Mouse (Mus musculus) gastrocnemius, postnatal 14 days (tissue): ENCODE results near the gene Kcnab2. TPM values are rescaled to one million over a fixed set of nuclear protein-coding genes. Genes with fewer than 3 reads are reported as not detected.
A peak's percentile ranks its signal among the peaks of the same experiment; 100 is the strongest.

ENCODE experiments used
- DNase-seq: peaks from one replicate; pipeline ENCODE4 v3.0.0; 2021; ENCODE audit warnings: mixed read lengths
- intact Hi-C: fragments of 180-260 bp; cut with DNase I; formaldehyde crosslinking; loops from one replicate; pipeline ENCODE4 v1.15.1; 2025; ENCODE audit warnings: low total_unique reads
- total RNA-seq, 2 experiments: library from RNA; stranded (reverse); gene quantifications; 2 replicates each; pipeline ENCODE4 v1.2.3; 2021

The Kcnab2 gene
- total RNA-seq, 2 experiments from 2014 or later: 2.2 to 3.2 TPM

DNA sequence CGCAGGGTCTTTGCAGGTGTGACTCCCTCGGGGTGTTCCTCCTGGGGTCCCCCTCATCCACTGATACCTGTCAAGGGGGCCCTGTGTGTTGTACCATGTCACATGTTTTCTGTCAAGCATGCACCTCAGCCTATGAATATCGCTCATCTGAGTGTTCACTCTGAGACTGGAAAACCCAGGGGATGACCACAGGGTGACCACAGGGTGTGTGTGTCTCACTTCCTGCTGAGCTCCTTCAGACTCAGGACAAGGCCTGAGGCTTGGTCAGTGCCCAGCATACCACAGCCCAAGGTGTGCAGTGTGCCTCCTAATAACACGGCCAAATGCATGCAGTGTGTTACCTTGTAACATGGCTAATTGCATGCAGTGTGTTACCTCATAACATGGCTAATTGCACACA lies 20.0 kb downstream of the Kcnab2 start:
- intact Hi-C loops: no loop called here
- DNase-seq: no peak

DNA sequence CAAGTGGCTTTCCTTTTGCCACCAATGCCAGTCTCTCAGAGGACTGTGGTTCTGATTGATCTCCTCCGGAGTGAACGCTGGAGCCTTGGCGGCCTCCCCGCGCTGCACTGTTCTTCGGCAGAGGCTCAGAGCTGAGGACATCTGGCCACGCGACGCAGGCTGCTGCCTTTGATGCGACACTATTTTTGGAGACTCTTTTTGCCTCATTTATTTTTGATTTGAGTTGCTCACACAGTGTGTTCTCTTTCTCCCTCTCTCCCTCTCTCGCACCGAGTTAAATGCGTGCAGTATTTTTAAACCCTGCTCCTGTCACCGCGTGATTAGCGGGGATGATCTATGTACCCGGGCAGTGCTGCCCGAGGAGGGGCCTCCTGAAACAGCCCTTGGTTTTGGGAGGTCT lies 21.1 kb downstream of the Kcnab2 start:
- intact Hi-C loops: no loop called here

DNA sequence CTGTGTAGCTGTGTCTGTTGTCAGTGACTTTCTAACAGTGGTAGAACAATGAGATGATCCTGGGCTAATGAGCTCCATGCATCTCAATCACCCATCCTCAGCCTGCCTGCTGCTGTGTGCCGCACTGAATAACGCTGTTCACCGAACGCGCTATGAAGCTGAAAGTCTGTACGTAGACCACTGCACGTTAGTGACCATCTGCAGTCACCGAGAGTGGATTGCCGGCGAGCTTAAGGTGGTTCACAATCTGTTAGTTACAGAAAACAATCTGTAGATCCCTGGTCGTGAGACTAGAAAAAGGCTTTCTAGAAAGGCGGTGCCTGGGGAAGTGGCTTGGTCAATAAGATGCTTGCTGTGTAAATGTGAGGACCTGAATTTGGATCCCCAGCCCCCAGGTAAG lies 23.5 kb downstream of the Kcnab2 start:
- no peak for DNase-seq
- intact Hi-C loops: no loop called here

More for the DNA sequence above, 21.1 kb downstream of the Kcnab2 start:
- DNase-seq: no peak

DNA sequence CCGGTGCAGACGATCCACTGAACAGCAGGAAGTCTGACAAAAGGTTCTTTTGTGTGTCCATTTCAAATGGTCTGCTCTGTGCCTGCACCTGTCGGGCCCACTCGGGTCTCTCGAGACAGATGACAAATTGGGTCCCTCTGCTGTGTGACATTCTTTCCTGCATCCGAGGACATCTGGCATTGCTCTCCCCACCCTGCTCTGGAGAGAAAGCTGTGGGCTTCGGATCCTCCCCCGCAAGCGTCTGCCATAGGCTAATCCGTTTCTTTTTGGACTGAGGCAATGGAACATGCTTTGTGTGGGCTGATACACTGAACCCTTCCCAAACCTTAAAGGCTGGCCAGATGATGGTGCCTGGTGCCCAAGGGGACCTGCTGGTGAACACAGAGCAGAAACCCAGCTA lies 24.6 kb downstream of the Kcnab2 start:
- intact Hi-C loops: no loop called here
- DNase-seq: no peak

DNA sequence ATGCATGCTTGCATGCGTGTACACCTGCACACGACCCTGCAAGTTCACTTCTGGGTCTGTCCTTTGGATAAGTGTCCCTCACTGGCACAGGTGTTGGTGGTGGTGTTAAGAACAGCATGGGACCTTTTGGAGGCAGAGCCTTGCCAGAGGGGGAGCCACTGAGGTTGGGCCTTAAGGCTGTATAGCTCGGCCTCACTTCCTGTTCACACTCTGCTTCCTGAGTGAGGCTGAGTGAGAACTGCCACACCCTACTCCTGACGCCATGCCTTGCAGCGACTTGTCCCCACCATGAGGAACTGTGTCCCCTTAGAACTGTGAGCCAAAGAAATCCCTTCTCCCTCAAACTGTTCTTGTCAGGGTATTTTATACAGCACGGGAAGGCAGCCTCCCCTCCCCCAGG lies 26.3 kb downstream of the Kcnab2 start:
- intact Hi-C loops: no loop called here
- DNase-seq: no peak

DNA sequence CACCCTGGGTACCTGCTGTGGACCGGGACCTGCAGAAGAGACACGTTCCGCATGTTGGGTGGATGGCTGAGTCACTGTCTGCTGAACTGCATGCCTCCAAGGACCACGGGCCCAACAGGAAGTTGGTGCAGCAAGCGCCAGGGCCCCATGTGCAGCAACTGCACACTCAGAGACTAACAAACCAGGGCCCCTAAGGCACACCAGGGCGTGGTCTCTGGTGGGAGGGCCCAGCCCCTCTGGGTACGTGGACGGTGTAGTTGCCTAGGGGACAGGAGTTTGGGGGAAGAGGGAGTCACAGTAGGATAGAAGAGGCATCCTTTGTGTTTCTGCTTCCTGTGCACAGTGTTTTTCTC lies 29.0 kb downstream of the Kcnab2 start:
- DNase-seq: no peak

DNA sequence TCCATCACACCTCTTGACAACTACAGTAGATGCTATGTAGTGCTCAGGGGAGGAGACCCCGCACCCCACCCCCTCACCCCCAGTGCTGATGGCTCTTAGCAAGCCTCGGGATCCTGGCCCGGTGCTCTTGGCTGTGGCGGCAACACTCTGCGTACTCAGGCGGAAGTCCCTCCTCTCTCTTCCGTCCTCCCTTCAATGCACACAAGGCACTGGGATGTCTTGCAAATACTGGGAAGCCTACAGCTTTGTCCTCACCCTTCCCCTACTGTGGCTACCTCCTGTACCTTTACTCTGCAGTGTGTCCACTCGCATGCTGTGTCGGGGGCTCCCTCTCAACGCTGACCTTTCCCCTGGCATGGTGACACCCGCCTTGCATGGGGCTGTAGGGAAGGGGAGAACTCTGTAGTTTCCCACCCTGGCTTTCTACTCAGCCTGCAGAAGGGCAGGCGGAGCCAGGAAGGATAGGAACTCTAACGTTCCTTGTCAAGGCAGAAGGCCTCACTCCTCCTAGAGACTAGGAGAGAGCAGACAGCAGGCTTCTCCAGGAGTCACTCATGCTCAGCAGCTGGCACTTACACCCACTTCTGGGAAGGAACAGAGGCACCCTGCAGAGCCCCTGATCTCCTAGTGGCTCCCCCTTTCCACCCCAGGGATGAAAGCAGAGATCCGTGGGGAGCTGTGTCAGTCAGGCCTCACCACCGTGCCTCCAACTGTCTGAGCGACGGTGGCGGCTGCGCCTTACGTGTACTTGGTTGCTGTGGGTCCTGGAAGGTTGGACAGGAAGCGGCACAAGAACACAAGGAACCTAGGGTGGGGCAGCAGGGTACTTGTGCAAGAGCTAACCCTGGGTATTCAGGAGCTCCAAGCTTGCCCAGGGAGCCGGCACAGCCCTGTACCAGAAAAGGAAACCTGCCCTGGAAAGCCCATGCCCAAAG lies 29.7 kb downstream of the Kcnab2 start:
- DNase-seq: no peak
- intact Hi-C loops: no loop called here

More for the DNA sequence above, 29.0 kb downstream of the Kcnab2 start:
- intact Hi-C loops: no loop called here

DNA sequence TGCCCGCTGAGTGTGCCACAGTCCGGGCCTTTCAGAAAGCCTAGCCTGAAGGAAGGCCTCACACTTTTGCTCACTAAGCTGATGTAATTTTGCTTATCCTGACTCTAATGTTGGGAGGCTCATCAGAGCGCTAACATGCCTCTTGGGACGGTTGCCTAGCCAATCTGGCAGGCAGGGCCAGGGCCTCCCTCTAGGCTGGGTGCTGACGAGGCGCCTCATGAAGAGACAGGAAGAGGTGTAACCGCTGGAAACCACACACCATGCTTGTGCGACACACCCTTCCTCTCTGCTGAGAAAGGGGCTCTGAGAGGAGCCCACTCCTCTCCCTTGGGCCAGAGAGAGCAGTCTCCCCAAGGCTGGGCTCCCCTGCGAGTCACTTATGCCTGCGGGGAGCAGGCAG lies 31.5 kb downstream of the Kcnab2 start:
- peak; percentile 53 for DNase-seq
- intact Hi-C loops: no loop called here

DNA sequence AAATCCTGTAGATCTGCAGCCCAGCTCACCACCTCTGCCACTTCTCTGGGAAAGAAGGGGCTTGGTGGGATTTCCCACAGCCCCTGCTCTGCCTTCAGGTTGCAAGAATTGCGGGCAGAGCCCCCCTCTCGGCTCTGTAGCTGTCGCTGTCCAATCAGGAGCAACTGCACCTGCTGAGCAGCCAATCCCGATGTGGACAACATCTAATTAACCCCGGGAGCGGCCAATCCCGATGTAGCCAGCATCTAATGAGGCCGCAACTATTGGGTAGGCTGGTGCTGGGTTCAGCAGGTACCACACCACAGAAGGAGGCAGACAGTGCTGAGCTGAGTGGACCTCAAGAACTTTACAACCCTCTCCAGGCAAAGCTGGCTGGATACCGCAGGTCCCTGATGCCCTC lies 36.1 kb downstream of the Kcnab2 start:
- no peak for DNase-seq
- intact Hi-C loops: no loop called here

DNA sequence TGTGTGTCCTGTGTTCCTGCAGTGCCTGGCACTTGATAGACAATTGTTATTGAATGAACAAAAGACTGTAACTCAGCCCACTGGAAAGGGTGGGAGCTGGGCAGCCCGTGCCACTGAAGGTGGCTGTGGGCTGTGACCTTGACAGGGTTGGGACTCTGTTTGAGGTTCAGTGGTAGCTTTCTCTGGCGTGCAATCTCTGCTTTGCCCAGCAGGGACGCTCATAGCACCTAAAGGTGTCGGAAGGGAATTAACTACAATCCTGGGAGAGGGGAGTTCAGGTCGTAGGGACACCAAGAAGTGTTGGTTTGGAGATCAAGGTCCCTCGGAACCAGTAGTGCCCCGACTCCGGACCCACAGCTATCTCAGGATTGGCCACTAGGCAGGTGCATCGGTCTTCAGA lies 36.8 kb downstream of the Kcnab2 start:
- DNase-seq: no peak
- intact Hi-C loops: no loop called here

DNA sequence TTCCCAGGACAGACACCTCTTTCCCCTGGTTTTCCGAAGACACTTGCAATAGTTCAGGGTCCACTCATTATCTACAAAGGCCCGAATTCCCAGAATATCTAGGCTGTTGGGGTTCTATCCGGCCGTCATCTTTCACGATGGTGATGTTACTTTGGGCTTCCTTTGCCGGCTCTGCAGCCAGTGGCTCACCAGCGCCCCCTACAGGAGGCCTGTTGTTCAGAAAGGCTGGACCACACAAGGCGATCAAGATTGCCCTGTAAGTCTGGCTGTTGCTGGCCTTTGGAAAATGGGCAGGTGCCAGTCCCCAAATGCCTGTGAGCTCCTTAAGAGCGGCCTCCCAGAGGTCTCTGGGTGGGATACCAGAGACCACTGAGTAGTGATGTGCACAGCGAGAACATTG lies 42.4 kb downstream of the Kcnab2 start:
- intact Hi-C loops: loop anchor here (5.0 to 10.0 kb wide), 3 partner anchors 57 to 270 kb away; no protein-coding TSS in a partner anchor
- peak; percentile 80 for DNase-seq

DNA sequence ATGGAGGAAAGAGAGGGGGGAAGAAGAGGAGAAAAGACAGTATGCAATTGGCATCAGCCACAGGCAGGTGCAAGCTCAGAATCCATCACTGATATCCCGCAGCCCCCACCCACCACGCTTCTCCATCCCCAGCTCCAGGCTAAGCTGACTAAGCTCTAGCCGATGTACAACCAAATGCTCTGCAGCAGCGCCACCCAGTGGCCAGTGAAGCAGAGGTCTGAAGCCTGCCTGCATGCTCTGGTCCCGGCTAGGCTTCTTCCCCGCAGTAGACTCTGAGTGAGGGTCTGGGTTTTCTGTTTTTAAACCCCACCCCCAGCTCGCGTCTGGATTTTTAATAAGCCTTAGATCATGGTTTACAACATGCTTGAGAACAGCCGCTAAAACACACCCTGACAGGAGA lies 42.8 kb downstream of the Kcnab2 start:
- peak; percentile 92 for DNase-seq
- intact Hi-C loops: loop anchor here (5.0 to 10.0 kb wide), 3 partner anchors 57 to 270 kb away; no protein-coding TSS in a partner anchor

DNA sequence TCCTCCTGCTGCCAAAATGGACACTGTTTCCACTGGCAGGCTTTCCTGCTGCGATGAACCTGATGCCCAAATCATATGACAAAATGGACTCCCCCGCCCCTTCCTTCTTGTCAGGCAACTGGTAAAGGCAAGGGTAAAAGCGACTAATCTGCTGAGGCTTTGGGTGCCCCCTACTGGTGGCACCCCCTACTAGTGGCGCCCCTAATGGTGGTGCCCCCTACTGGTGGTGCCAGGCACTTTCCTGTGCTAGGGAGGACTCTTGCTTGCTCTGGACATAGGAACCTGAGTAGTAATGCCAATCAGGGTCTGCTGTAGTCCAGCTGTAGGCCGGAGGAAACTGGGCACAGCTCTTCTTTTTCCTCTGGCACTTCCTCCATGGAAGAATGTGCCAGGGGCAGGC lies 45.4 kb downstream of the Kcnab2 start:
- intact Hi-C loops: loop anchor here (10.0 kb wide), 1 partner anchor 268 kb away; no protein-coding TSS in a partner anchor
- DNase-seq: no peak

DNA sequence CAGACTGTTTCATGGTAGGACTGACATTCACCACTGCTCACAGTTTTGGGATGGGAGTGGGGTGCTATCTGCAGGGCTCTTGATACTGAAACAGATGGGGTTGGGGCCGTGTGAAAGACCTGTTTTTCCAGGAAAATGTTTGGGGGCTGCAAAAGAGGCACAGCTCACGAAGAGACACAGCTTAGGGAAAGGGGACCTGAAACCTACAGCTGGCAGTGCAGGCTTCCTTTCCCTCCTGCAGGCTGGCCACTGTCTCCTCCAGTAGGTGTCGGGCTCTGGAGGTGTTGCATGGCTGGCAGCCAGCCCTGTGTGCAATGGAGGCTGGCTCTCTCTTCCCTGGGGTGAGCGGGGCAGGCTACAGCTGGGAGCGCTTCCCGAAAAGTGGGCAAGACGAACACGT lies 49.4 kb downstream of the Kcnab2 start:
- intact Hi-C loops: no loop called here
- DNase-seq: no peak

DNA sequence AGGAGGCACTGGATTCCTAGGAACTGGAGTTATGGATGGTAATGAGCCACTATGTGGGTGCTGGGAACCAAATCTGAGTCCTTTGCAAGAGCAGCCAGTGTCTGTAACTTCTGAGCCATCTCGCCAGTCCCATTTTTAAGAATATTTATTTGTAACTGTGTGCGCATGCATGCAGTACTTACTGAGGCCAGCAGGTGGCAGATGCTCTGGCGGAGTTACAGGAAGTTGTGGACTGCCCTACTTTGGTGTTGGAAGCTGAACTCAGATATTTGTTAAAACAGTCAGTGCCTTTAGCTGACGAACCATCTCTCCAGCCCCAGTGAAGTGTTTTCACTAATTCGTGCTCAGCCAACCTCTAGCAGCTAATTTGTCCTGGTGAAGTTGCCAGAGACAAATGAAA lies 52.7 kb downstream of the Kcnab2 start:
- intact Hi-C loops: no loop called here

DNA sequence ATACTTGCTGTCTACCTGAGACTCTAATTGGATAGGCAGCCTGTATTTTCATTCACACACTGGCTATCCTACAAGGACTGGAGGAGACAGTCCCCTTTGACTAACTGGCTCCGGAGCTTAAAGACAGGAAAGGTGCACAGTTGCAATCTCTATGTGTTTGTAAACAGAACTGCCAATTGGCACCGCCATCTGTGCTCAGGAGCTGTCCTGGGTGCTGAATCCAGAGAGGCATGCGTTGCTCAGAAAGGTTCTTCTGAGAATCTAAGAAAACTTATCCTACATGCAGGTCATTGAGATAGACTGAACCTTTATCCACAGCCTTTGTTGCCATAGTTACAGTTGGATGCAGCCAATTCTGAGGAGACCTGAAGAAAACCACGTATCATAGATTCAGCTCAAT lies 53.3 kb downstream of the Kcnab2 start:
- peak; percentile 45 for DNase-seq
- intact Hi-C loops: no loop called here

More for the DNA sequence above, 52.7 kb downstream of the Kcnab2 start:
- DNase-seq: no peak

DNA sequence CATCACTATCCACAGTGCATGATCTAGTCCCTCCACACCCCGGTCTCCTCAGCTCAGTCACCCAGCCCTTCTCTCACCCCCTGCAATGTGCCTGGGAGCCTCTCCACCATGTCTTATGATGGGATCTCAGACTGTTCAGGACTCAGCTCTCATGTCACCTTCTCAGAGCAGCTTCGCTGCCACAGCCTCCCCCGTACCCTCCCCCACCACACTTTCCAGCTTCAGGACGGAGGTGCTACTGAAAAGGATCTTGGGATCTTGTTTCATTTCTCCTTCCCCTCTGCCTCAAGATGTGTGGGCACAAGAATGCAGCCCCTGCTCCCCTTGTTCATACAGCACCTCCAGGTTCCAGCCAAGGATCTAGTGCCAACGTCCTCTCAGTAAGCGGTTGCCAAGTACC lies 54.1 kb downstream of the Kcnab2 start:
- DNase-seq: no peak
- intact Hi-C loops: no loop called here

DNA sequence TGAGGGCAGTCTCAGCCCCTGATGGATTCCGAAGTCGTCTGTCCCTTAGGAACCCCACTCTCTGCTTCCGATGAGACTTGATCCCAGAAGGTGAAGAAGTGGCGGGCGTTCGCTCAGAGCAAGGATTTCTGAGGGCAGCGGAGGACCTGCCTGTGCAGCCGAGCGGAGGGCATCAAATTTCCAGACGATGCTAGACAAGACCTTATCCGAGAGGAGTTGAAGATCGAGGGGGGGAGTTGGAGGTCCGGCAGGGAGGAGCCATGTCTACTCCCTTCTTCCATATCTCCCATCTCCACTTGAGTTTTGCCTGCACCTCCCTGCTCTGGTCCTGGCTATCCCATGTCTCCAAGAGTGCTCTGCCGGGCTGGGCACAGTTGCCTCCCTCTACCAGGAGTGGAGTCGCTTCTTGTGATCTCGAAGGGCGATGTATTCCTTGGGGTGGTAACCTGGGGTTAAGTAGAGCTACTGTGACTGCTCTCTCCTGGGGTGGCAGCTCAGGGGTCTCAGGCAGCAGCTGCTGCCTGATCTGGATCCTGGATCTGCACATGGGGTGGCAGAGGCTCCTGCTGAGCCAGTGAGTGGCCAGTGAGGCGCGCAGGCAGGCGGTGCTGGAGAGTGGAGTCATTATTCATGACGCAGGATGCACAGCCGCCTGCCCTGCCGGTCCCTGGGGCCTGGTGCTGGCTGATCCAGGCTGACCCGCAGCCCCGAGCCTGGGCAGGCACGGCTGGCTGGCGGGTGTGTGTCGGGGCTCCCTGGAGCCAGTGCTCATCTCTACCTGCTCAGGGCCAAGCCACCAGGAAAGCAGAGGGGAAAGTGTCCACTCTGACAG lies 59.2 kb downstream of the Kcnab2 start:
- intact Hi-C loops: no loop called here
- DNase-seq: no peak

DNA sequence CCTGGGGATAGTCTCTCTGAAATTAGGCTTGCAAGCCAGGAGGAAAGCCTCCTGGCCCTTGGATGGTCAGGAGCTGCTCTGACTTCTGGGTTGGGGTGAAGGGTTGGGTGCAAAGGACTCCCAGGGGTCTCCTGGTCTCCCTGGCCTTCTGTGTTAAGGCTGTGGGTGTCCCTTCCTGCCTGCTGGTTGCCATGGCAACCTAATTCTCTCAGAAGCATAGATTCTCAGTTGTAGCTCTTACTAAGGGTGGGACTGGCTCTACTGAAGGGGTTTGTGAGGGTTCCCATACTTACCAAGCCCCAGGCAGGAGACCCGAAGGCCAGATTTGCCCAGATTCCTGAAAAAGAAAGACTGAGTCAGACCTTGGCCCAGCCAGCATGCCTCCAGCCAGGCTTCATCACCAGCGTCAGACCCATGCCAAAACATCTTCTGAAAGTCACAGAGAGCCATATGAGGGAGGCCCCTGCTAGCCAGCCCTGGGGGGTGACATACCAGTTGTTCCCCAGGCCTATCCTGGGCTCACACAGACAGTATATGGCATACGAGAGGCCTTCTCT lies 65.1 kb downstream of the Kcnab2 start:
- intact Hi-C loops: no loop called here
- no peak for DNase-seq

DNA sequence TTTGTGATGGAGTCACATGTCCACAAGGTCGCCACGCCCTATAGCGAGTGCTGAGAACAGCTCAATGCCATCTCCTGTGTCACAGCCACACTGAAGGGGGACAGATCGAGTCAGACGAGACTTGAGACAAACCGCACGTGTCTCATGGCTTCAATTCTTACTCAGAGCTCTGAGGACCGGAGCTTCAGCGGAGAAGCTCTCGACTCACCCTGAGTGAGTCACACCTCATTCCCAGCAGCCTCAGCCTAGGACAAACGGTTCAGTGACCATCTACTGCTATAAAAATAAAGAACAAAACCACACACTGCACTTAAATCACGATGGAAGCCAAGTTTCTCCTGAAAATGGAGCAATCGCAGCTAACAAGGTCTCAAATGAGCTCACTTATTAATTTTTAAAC lies 66.7 kb downstream of the Kcnab2 start:
- DNase-seq: no peak
- intact Hi-C loops: no loop called here
